Mouse (Mus musculus): Measurements from ENCODE around the gene Gpc3. TPM values are rescaled to one million over a fixed set of nuclear protein-coding genes. Genes with fewer than 3 reads are reported as not detected.
"Not testable (repeated sequence)": the region's sequence is repeated elsewhere in the genome, so short reads cannot be mapped to it uniquely, and the experiment has no call there.

Gene Gpc3
- total RNA-seq, 2 experiments from 2014 or later: 7.1 to 7.3 TPM

DNA sequence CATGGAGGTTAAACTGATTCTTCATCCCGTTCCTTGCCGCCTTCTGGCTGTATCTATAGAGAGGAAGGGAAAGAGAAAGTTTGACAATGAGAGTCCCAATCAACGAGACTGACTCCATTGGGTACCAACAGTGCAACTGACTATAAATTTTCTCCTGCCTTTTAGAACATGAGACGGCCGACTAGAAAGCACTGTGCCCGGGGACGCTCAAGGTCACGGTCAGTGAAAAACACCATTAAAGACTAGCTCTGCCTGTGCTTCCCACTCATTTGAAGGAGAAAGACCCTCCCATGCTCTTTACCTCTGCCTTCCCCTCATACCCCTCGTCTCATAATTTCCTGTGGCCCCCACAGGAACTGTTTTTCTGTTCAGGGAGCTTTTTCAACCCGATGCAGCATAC lies 248.0 kb downstream of the Gpc3 start:
- TF ChIP-seq CTCF (conservative IDR thresholded peaks at IDR 0.05): no peak
- DNase-seq (ENCODE audit: low spot score in 2 of 2): no peak
- Histone ChIP-seq H3K27ac (no peak overlapping the region), H3K4me3 (no peak overlapping the region)

DNA sequence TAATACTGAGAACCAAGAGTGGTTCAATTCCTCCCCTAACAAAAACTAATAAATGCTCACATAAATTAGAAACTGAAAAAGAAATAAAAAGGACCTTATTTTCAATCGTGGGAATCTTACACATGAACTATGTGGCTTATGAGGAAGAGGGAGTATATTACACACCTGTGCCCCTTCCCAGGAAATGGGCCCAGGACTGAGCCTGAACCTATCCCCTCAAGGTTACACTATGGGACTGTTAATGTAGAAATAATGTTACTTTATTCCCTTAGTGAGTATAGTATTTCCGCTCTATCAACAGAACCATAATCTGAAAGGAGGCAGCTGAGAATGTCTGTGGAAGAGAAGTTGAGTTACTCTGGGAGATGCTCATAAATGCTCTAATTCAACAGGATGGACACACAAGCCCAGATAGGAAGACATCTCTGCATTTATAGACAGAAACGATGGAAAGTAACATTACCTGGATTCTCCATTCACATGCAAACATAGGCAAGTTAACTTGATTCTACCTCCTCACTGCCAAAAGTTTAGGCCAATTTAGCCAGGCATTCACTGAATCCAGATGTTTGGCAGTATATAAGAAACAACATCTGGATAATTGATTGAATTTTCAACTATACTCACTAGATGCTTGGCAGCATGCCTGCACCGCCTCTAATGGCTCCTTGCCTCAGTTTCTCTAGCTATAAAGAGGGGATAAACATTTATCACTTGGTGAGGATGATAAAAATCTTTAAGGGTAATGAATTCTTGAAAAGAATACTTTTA lies 251.3 kb downstream of the Gpc3 start:
- TF ChIP-seq CTCF (conservative IDR thresholded peaks at IDR 0.05): no peak
- DNase-seq (ENCODE audit: low spot score in 2 of 2): no peak
- Histone ChIP-seq H3K27ac (no peak overlapping the region), H3K4me3 (no peak overlapping the region)

DNA sequence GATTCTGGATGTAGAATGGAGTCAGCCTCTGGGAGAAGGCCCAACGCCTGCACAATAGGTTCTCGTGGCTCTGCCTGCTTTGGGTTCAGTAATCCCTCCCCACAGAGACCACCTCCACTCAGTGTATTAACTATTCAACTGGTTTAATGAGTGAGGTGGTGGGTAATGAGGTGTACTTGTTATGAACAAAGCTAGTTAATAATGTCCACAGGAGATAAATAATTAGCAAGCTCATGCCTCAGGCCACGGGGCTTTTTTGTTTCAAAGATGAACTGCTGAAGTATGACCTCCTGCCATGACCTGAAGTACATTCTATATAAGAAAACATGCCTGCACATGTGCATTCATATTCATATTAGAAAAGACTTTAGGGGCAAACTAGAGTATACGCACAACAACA lies 260.8 kb downstream of the Gpc3 start:
- H3K27ac ChIP-seq: no peak overlapping the region
- DNase-seq (ENCODE audit: low spot score in 2 of 2): no peak
- no peak overlapping the region for H3K4me3 ChIP-seq
- no peak for TF ChIP-seq CTCF (conservative IDR thresholded peaks at IDR 0.05)

DNA sequence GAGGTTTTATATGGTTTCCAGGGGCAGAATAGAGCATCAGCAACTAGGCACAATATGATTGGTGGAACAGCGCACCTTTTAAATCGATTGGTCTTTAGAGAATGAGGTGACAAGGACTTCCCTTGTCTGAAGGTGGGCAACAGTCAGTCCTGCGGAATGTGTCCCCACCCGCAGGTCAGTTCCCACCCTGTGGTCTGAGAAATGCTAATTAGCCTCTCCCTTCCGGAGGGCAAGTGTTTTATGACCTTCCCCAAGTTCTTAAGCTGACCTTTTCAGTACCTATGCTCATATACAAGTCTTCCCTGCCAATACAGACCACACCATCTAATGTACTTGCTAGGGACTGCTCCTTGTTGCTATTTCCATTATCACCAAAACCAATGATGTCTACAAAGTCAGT lies 263.1 kb downstream of the Gpc3 start:
- not testable (repeated sequence) for H3K4me3 ChIP-seq; H3K27ac ChIP-seq; DNase-seq (ENCODE audit: low spot score in 2 of 2)

DNA sequence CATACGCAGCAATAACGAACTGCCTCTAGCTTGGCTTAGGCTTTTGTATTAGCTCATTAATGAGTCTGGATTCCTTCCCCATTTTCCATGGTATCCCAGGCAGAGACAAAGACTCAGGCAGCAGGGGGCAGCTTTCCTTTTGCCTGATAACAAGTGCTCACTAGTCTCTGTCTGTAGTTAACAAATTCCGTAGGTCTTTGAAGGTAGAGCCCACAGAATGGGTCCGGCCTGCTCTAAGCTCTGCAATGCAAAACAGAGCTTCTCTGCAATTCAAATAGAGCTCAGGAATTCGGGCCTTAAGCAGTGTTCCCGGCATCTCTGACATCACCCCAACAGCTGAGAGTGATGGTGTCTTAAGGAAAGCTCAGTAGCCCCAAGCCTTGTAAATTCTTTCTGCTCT lies 265.0 kb downstream of the Gpc3 start:
- TF ChIP-seq CTCF (conservative IDR thresholded peaks at IDR 0.05): no peak
- Histone ChIP-seq H3K27ac (no peak overlapping the region), H3K4me3 (no peak overlapping the region)
- DNase-seq (ENCODE audit: low spot score in 2 of 2): no peak

DNA sequence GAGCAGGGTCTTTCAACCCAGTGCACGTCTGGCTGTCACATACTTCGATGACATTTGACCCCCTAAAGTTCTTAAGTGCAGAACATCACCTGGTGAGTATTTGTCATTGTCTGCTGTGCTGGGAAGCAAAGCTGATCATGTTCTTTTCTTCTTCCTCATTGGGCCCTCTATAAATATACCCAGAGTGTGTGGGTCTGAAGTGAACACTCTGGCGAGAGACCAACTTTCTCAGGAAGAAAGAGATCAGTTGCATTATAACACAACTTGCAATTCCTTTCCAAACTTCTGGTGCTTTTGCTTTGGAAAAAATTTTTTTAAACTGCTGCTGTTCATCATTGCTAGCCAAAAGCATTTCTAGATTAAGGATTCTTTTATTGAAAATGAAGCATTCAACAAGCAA lies 269.7 kb downstream of the Gpc3 start:
- no peak overlapping the region for H3K4me3 ChIP-seq
- peak in 1 of 2 experiments; percentile 10 for DNase-seq (ENCODE audit: low spot score in 2 of 2)
- TF ChIP-seq CTCF (conservative IDR thresholded peaks at IDR 0.05): no peak
- no peak overlapping the region for H3K27ac ChIP-seq

DNA sequence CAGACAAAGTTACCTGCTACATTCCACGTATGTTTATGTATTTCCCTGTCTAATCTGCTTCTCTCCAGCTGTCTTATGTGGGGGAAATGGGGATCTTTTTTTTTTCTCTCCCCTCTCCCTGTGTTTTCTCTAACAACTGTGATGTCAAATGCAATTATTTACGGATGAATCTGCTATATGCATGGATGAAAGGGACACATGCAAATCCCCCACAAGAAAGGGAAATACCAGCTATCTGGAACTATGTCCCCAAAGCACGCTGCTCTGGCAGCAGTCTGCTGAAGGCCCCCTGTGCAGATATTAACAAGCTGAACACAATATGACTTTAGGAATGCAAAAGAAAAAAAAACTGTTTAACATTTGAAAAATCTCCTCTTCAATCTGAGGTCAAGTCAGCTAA lies 273.5 kb downstream of the Gpc3 start:
- no peak for DNase-seq (ENCODE audit: low spot score in 2 of 2)
- TF ChIP-seq CTCF (conservative IDR thresholded peaks at IDR 0.05): no peak
- Histone ChIP-seq H3K4me3 (no peak overlapping the region), H3K27ac (no peak overlapping the region)

DNA sequence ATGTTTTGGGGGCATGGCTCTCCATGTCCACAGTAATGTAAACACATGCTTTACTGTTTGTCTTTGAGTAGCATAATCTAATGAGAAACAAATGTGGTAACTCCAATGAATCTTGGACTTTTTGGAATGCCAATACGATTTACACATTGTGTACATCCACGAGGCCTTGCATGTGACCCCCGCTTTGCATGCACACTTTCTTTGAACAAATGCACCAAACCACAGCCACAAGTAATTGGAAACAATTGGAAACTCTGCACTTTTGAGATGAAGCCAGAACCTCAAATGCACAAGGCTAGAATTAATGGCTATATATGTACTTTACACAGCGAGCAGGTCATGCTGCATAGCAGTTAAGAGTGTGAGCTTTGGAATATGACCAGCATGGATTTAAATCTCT lies 292.0 kb downstream of the Gpc3 start:
- no peak for TF ChIP-seq CTCF (conservative IDR thresholded peaks at IDR 0.05)
- Histone ChIP-seq H3K4me3 (no peak overlapping the region), H3K27ac (no peak overlapping the region)
- DNase-seq (ENCODE audit: low spot score in 2 of 2): no peak

DNA sequence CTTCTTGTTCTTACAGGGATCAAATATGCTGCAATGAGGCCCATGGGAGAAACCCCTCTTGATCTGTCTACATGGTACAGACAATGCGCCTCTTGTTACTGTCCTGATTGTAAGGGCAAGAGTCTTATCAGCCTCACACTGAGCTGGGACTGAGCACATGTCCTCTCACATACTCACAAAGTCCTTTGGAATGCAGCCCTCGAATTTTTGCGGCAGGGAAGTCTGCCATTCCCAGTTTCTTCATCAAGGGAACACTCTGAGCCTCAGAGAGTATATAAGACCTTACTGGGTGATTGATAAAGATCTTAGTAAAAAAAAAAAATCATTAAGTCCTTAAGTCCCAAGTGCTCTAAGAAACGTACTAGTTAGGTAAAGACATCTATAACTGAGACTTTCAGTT lies 293.1 kb downstream of the Gpc3 start:
- no peak for TF ChIP-seq CTCF (conservative IDR thresholded peaks at IDR 0.05)
- Histone ChIP-seq H3K4me3 (no peak overlapping the region), H3K27ac (no peak overlapping the region)
- DNase-seq (ENCODE audit: low spot score in 2 of 2): no peak

DNA sequence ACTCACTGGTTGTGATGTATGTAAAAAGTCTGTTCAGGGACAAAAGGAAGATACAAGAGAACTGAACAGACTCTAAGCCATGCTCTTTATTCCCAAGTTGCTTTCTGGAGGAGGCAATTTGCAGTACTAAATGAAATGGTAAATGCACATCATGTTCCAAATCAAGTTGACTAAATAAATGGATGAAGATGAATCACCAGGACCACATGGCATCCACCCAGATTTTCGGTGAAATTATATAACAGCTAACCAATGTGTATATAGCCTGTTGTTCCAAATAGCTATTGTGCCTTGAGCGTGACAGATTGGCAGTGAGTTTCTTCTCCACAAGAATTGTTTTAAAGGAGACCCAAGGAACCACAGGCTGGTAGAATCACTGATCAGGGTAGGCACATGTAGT lies 302.8 kb downstream of the Gpc3 start:
- TF ChIP-seq CTCF (conservative IDR thresholded peaks at IDR 0.05): no peak
- peak; percentile 42 to 74 for DNase-seq (ENCODE audit: low spot score in 2 of 2)
- Histone ChIP-seq H3K27ac (peak overlapping the region; percentile 73), H3K4me3 (no peak overlapping the region)

DNA sequence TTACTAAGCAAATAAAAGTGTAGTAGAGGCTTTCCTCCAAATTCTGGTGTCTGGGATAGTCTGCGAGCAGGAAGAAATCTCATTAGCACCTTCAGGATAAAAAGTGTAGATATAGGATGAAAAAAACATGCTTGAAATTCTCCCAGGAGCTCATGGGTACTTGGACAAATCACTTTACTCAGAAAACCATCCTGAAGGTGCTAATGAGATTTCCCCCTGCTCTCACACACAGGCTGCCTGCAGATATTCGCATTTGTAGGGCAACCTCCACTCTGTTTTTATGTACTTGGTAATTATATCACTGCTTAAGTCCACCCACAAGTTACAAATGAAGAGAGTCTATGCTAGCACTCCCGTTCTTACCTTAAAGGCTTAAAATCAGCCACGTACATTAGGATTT lies 308.5 kb downstream of the Gpc3 start:
- no peak for DNase-seq (ENCODE audit: low spot score in 2 of 2)
- no peak overlapping the region for H3K4me3 ChIP-seq
- no peak overlapping the region for H3K27ac ChIP-seq
- no peak for TF ChIP-seq CTCF (conservative IDR thresholded peaks at IDR 0.05)

DNA sequence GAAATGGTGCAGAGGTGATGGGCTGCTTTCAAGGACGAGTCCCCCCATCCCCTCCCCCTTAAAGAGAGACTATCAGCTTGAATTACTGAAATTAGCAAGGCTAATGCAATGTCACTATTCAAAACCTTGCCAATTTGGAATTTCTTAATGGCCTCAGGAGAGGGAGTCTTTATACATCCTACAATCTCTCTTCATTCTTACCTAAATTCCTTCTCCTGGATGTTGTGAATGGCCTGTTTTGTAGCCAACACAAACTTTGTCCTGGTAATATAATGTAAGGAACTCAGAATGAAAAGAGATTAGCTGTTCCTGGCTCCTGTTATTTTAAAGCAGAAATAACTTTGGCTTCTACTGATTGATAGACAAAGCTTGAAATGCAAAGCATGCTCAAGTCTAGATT lies 325.0 kb downstream of the Gpc3 start:
- H3K4me3 ChIP-seq: no peak overlapping the region
- no peak for TF ChIP-seq CTCF (conservative IDR thresholded peaks at IDR 0.05)
- no peak for DNase-seq (ENCODE audit: low spot score in 2 of 2)
- no peak overlapping the region for H3K27ac ChIP-seq

DNA sequence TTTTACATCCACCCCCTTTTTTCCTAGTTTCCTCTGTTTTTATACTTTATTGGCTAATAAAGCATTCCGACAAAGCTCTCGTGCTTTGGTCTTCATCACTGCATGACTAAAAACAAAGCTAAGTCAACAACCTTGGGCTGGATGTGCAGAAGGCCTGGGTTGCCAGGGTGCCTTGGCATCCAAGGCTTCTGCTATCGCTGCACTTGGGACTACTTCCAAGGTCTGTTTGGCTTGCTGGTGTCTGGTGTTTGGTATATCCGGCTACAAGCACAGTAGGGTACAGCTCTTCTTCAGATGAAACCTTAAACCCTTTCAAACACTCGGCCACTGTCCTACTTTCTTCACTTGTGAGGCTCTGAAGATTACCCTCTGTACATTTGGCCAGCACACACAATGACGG lies 325.8 kb downstream of the Gpc3 start:
- no peak for TF ChIP-seq CTCF (conservative IDR thresholded peaks at IDR 0.05)
- no peak for DNase-seq (ENCODE audit: low spot score in 2 of 2)
- H3K4me3 ChIP-seq: no peak overlapping the region
- no peak overlapping the region for H3K27ac ChIP-seq

DNA sequence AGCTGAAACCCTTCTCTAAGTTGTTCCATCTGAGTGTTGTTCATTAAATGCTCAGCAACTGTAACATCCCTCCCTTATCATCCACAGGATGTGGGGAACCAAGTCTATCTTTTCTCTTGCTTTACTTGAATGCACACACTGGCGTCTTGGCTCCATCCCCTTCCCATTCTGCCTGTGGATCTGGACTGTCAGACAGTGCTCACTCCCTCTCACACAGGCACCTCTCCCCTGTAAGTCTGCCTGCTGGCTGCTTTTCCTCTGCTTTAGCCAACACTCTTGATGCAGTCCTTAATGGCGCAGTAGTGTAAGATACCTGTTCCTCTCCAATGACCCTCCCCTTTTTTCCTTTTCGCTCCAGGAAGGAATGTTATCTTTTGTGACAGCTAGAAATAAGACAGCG lies 331.7 kb downstream of the Gpc3 start:
- Histone ChIP-seq H3K27ac (no peak overlapping the region), H3K4me3 (no peak overlapping the region)
- DNase-seq (ENCODE audit: low spot score in 2 of 2): no peak
- TF ChIP-seq CTCF (conservative IDR thresholded peaks at IDR 0.05): no peak

Measured in layer of hippocampus, adult 2 months (tissue).